In the genomic region with DNA sequence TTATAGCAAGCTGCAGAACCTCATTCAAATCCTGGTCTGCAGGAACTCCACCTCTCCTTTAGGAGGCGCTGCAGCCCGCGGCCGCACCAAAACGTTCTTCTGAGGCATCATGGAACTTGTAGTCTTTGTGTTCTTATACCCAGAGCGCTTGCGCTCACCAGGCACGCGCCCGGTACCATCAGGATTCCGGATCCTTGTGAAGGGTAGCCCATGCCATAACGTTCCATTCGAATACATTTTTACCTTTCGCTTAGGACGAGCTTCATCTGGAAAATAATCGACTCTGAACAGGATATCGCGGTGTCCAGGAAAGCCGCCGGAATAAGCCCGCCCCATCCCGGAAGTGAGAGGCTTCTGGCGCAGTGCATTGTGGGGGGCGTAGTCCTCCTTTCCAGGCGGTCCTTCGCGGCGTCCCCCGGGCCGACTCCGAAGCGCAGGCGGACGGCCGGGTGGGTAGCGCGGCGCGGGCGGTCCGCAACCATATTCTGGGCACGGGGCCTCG, we compare ENCODE assay signal across 8 mouse cellular contexts. TPM values are rescaled to one million over a fixed set of nuclear protein-coding genes. Genes with fewer than 3 reads are reported as not detected.
DNase-seq lines count a peak whose midpoint lies in the region; ATAC-seq lines count a peak whose summit lies in the region.

Gene Thap11, plus strand, starts transcription at position 418 of the 502 bp plus-strand sequence.

- H3K9me3 ChIP-seq in hindbrain, embryonic 15.5 days = no peaks in the 10 kb centered on the region

- WGBS in hindbrain, embryonic 15.5 days = 0% methylated on average over 43 of the region's 43 CpGs

- no peaks in the 10 kb centered on the region for H3K36me3 ChIP-seq in hindbrain, embryonic 15.5 days

- H3K4me1 ChIP-seq in hindbrain, embryonic 15.5 days (replicated peaks) = peaks cover 60% of the 10 kb centered on the region

- H3K9ac ChIP-seq in hindbrain, embryonic 15.5 days = peak within 1 kb of the TSS; percentile 68

- H3K4me3 ChIP-seq in hindbrain, embryonic 15.5 days = peak within 1 kb of the TSS; percentile 57

- peak within 1 kb of the TSS; percentile 89 for H3K27ac ChIP-seq in hindbrain, embryonic 15.5 days (replicated peaks)

- DNase-seq in R1 (ENCODE audit: low read depth, low spot score) = peak; percentile 96
- DNase-seq in cerebellum, postnatal 25 days = peak; percentile 93 to 95
- peak; percentile 89 to 92 for DNase-seq in frontal cortex, postnatal 36 days (ENCODE audit: low spot score in 2 of 2)
- DNase-seq in left cerebral cortex, adult 11 months (ENCODE audit: low spot score) = peak; percentile 83
- peak; percentile 94 to 95 for DNase-seq in lung, postnatal 4 days
- DNase-seq in retina, postnatal 7 days (ENCODE audit: low read depth, low spot score) = peak; percentile 88
- DNase-seq in urinary bladder, adult 2 months (ENCODE audit: low spot score) = peak; percentile 88

- H3K4me2 ChIP-seq in hindbrain, embryonic 15.5 days = peak within 1 kb of the TSS; percentile 98

- no peaks in the 10 kb centered on the region for H3K27me3 ChIP-seq in hindbrain, embryonic 15.5 days

- peak; percentile 90 for ATAC-seq in hindbrain, embryonic 15.5 days (ENCODE audit: low FRiP score, low read depth)

RNA-seq across cellular contexts. Expression of gene Thap11, which starts in this region (rescaled TPM):
- polyA plus RNA-seq in hindbrain, embryonic 15.5 days (2015; fragmentation: Nextera tagmentation; extraction: Ambion mirVana) = 54.9 and 56.3 TPM in 2 replicates
- polyA plus RNA-seq in urinary bladder, adult 2 months (2012; rRNA removed) = 42.2 and 44.4 TPM in 2 replicates

Comparison
In these comparisons a context has a peak if more than half of its experiments do, and no peak if none do; other contexts are left out.
1. Peak in every context shown above with its lines: DNase-seq, ATAC-seq, H3K4me3 ChIP-seq and H3K27ac ChIP-seq.